Mouse (Mus musculus): Measurements from ENCODE around the gene Hsd17b12. TPM values are rescaled to one million over a fixed set of nuclear protein-coding genes. Genes with fewer than 3 reads are reported as not detected.
A peak's percentile ranks its signal among the peaks of the same experiment; 100 is the strongest.

Hsd17b12 gene
- polyA plus RNA-seq, 1 experiment from 2014 or later = 122 TPM

GRCm38 (mm10) chr2:93991336-93991735, 166.4 kb downstream of the Hsd17b12 start:
- Histone ChIP-seq H3K9me3 (no peaks in the 10 kb centered on the region), H3K27me3 (no peaks in the 10 kb centered on the region), H3K4me2 (no peak overlapping the region), H3K36me3 (peaks cover 85% of the 10 kb centered on the region), H3K4me3 (no peak overlapping the region), H3K27ac (replicated peaks) (0 out of 2 replicates have a peak overlapping the region, but pooled peaks have one; percentile 6), H3K9ac (no peak overlapping the region), H3K4me1 (replicated peaks) (peaks cover 20% of the 10 kb centered on the region)
- 91% methylated on average over 3 of the region's 3 CpGs for WGBS
- no peak for ATAC-seq (ENCODE audit: low read depth)

- peaks cover 67% of the 10 kb centered on the region for H3K36me3 ChIP-seq
- peaks cover 20% of the 10 kb centered on the region for H3K4me1 ChIP-seq (replicated peaks)
- H3K9me3 ChIP-seq = no peaks in the 10 kb centered on the region
- no peak overlapping the region for H3K27ac ChIP-seq (replicated peaks)
- no peak for ATAC-seq (ENCODE audit: low read depth)
- 99% methylated on average over 2 of the region's 2 CpGs for WGBS
- no peak overlapping the region for H3K9ac ChIP-seq
- no peak overlapping the region for H3K4me3 ChIP-seq
- no peaks in the 10 kb centered on the region for H3K27me3 ChIP-seq
- no peak overlapping the region for H3K4me2 ChIP-seq
These were observed 169.3 kb downstream of the Hsd17b12 start for GRCm38 (mm10) chr2:93988440-93988839.

Small RNAs within 50 kb of the gene (microRNA-seq; reads per million reads assigned to microRNA genes)
- gene Gm23630 = not detected

Other genes with a start within 250 kb of the Hsd17b12 start
- 10.7 and 11.0 TPM in 2 replicates for gene Gm13889, start 200.8 kb downstream of the Hsd17b12 start, polyA plus RNA-seq (2015; fragmentation: Nextera tagmentation; extraction: Ambion mirVana)
- gene Gm27027, start 161.6 kb downstream of the Hsd17b12 start, polyA plus RNA-seq (2015; fragmentation: Nextera tagmentation; extraction: Ambion mirVana) = not detected in 2 replicates
- gene Alkbh3, start 147.2 kb downstream of the Hsd17b12 start, polyA plus RNA-seq (2015; fragmentation: Nextera tagmentation; extraction: Ambion mirVana) = 43.4 and 43.8 TPM in 2 replicates
- 20.7 and 21.1 TPM in 2 replicates for gene Ttc17, start 248.7 kb upstream of the Hsd17b12 start, polyA plus RNA-seq (2015; fragmentation: Nextera tagmentation; extraction: Ambion mirVana)

Data from neural tube, embryonic 13.5 days (tissue).